Mouse (Mus musculus) lung, adult 18-20 months (tissue): Measurements from ENCODE around the gene Gm20388.

Experiments used
- DNase-seq, 2 experiments: peaks; one replicate each; pipeline ENCODE4 v3.0.0; 2022; ENCODE audit warnings: mixed read lengths in 2 of 2

The Gm20388 gene

GRCm38 (mm10) chr8:121809524-121810155, 1899.0 kb downstream of the Gm20388 start:
- DNase-seq, result no peak

GRCm38 (mm10) chr8:121811502-121811901, 1900.9 kb downstream of the Gm20388 start:
- DNase-seq, result no peak

DNA sequence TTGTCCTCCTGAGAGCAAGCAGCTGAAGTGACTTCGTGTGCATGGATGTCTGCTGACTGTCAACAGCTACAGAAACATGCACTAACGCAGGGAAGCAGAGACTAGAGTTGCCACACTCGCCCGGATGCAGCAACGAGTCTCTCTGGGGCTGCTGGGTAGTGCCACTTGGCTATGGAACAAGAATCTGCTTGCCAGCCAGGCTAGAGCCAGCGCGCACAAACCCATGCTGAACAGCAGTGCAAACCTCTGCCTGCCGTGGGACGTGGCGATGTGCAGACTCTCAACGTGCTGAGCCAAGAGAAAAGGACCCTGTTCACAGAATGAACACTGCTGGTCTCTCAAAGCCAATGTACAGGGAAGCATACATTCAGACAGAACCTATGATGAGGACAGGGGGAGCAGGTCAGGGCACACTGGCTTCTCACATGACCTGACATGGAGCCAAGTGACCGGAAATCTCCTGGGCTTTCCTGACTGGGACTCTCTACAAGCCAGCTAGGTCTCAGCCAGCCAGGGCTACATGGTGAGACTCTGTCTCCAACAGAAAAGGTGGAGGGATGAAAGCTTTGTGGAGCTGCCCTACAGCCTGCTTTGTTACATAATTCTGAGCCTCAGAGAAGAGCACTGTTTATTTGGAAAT, 1901.4 kb downstream of the Gm20388 start:
- DNase-seq, result no peak

DNA sequence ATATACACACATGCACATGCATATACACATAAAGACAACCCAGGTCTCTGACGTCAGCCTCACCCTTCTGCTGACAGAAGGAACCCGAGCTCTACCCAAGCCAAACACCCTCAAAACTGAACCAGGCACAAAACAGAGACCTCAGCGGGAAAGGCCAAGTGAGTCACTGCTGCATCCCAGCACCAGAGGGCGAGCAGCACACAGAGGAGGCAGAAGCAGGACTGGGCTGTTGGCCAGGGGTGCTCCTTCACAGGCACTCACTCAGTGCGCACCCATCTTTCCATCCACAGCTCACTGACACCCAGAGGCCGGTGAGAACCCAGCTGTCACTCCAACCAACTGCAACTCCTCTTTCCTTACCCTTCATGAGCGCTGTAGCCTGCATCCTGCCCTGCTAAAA, 1907.6 kb downstream of the Gm20388 start:
- DNase-seq, result no peak

DNA sequence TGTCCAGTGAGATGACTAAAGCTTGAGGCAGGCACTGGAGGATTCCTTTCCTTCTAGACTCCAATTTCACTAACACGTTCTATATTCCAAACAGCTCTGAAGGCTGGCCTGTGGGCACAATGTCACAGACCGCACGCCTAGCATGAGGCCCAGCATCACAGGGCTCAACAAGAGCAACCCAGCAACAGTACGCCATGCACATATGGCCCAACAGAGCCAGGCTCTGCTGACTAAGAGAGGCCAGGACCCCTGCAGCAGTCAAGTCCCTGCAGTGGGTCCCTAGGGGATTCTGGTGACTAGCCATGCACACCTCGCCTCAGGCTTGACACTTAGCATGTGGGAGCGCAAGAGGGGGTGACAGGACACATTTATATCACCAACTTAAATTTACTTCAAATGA, 1910.2 kb downstream of the Gm20388 start:
- no peak for DNase-seq

DNA sequence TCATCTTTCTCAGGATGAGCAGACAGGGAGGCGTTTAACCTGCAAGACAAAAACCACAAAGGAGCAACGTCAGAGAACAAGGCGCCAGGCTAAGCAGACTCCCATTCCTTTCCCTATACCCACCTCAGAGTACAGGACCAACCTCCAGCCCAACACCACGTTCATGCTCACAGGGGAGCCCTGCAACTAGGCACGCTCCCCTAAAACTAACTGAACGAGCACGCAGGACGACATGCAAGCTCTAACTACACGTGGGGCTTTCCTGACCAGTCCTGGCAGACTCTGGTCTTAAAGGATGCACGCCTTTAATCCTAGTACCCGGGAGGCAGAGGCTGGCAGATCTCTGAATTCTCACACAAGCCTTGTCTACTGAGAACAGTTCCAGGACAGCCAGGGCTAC, 1910.7 kb downstream of the Gm20388 start:
- DNase-seq, result no peak

- no peak for DNase-seq
Measured at GRCm38 (mm10) chr8:121821770-121822169, 1911.1 kb downstream of the Gm20388 start.

DNA sequence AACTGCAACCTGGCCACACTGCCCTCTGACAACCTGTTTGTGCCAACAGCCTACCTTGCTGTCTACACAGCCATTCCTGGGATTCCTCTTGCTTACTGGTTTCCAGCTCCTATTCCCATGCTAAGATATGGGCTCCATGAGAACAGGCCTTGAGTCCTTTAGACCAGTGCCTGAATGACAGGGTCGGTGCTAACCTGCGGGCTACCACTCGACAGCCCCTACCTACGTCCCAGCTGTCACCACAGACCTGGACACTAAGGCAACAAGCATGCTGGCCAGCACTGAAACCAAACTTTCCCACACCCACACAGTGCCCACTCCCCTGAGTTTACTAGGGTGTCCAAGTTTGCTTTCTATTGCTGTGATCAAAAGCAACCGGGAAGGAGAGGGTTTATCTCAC, 1917.1 kb downstream of the Gm20388 start:
- no peak for DNase-seq

DNA sequence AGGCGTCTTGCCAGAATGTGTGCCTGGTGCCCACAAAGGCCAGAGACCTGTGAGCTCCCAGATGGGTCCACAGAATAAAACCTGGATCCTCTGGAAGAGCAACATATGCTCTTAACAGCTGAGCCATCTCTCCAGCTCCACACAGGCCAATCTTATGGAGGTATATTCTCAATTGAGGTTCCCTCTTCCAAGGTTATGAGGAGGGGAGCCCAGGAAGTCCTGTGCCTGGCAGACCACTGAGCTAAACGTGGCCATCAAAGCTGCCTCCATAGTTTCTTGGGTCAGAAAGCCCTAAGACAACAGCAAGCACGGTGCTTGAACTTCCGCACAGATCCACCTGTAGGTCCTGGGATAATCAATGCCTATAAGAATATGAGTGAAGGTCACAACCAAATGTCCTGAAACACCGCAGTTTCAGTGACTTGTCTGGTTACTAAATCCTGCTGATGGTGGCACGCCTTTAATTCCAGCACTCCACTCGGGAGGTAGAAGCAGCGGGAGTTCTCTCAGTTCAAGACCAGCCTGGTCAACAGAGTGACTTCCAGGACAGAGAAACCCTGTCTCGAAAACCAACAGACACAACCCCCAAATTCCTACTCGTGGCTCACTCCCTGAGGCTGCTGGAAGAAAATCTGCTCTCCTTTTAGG, 1917.9 kb downstream of the Gm20388 start:
- DNase-seq, result no peak

- peak; percentile 85 to 87 for DNase-seq
Measured at GRCm38 (mm10) chr8:121829048-121829776, 1918.6 kb downstream of the Gm20388 start, which contains the start of gene Klhdc4. Klhdc4 (minus strand) TSS chr8:121829569.

DNA sequence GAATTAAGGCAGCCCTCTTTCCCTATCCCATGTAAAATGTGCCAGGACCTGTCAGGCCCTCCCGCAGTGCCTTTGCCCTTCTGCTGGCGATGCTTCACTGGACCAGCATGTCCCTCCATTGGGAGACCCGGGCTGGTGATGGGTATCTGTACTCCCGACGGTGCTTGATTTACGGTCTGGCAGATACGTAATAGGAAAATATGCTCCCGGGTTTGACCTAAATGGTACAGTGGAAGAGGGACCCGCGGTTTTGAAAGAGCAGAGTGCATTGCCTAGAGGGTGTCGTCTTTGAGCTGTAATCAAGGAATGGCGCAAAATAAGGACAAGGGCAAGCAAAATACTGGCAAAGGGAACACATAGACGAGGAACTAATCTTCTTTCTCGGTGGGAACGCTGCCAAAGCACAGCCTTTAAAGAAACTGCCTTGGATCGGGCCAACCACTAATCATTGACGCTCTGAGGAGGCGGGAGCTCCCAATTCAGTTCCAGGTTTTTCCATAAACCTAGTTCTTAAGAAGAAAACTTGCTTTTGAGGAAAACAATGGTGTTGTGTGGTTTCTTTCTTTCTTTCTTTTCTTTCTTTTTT, 1919.2 kb downstream of the Gm20388 start:
- DNase-seq, result no peak

DNA sequence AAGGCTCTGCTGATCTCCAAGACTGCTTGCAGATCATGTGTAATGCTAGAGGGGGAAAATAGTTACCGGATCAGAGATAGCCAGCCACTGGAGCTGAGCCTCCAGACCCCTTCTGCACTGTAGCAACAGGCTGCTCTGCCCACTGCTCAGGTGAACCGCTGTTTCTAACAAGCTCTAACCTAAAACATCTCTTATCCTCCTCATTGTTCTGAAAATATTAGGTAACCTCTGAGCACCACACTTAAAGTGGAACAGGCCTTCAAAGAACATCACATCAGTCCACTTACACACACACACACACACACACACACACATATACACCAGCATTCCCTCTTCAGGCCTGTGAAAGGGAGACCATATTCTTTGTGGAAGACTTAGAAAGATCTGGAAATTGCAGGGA, 1921.4 kb downstream of the Gm20388 start:
- DNase-seq, result no peak

- DNase-seq, result peak; percentile 58 to 61
Measured at GRCm38 (mm10) chr8:121832503-121832902, 1921.9 kb downstream of the Gm20388 start.

GRCm38 (mm10) chr8:121841242-121841641, 1930.6 kb downstream of the Gm20388 start:
- DNase-seq, result no peak

DNA sequence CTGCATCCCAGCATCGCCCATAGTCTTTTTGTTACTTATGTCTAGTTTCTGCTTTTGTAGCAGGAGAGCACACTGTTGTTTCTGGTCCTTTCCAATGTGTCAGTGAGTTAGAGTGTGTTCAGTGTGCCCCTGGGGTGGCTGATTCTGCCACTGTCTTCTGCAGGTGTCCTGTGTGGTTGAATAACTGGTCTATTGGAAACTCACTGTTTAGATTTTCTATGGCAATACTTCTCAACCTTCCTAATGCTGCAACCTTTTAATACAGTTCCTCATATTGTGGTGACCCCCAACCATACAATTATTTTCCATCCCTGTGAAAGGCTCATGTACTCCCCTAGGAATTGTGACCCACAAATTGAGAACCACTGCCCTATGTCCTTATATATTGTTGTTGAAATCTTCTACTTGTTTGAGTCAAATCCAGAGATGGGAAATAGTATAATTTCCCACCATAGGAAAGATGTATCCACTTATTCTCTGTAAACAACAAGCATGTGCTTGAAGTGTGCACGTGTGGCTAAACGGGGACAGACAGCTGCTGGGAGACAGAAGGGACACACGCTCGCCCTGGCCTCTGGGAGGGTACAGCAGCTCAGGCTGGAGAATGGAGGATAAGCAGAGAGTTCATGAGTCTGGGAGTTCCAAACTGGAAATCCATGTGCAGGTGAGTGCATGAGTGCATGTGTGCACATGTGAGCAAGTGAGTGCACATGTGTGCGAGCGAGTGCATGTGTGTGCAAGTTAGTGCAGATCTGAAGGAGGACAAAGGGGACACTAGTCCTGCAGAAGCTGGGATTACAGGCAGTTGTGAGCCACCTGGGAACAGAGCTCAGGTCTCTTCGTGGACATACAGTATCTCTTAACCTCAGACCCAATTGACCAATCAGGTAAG, 1931.7 kb downstream of the Gm20388 start:
- DNase-seq, result no peak

DNA sequence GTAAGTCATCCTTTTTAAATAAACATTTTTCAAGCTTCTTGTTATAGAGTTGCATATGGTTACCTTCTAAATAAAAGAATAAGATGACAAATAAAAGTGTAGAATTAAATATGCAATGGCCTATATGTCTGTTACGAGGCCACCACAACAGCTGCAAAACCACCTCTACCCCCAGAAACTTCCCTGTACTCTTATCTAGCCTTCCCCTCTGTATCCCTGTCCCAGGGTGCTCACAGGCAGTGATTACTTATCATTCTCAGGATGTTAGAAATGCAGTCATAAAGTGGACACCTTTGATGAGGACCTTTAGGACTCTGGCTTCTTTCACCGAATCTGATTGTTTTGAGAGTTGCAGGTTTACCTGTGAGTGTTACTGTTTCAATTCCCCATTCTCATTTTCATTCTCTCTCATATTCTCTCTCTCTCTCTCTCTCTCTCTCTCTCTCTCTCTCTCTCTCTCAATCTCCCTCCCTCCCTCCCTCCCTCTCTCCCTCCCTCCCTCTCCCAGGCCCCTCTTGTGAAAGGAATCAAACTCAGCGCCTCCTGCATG, 1932.6 kb downstream of the Gm20388 start:
- DNase-seq, result no peak

DNA sequence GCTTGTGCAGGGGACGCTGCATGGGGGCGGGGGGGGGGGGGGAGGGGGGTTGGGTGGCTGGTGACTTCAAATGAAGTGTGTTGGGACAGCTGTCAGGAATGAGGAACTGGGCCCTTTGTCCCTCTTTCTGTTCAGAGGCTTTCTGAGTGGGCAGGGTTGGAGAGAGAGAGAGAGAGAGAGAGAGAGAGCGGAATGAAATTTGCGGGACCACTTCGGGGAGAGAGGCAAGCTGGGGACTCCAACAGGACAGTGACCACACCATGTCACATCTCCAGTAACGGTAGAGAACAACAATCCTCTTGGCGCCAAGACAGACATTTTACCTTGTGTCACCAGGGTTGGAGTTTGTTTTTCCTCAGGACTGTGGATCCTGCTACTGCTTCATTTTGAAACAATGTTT, 1934.1 kb downstream of the Gm20388 start:
- DNase-seq, result no peak

- no peak for DNase-seq
Measured at GRCm38 (mm10) chr8:121846815-121847214, 1936.2 kb downstream of the Gm20388 start.

DNA sequence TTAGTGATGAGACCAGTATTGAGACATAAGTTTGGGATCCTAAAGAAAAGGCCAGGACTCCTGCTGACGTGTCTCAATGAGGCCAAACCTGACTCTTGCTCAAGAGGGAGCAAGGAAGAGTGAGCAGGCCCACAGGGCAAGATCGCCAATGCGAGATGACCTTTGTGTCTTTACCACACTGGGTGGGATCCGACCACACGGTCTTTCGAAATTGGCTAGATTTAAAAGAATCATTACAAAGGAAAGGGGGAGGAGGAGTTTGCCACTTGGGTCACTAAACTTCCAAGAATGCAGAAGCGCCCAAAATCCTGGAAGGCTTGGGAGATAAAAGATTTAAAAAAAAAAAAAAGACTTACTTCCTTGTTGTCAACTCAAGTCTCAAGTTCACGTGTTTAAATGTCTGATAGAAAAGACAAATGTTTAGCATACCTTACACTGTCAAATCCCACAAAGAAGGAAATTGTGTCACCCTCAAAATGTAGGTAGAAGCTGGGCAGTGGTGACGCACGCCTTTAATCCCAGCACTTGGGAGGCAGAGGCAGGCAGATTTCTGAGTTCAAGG, 1936.7 kb downstream of the Gm20388 start:
- peak in 1 of 2 experiments; percentile 30 for DNase-seq

GRCm38 (mm10) chr8:121847987-121848386, 1937.3 kb downstream of the Gm20388 start:
- no peak for DNase-seq

- peak; percentile 29 to 40 for DNase-seq
Measured at GRCm38 (mm10) chr8:121848495-121848894, 1937.9 kb downstream of the Gm20388 start.
